Mouse (Mus musculus) adrenal gland, adult 2 months (tissue): ENCODE measurements around the gene Dbi. TPM values are rescaled to one million over a fixed set of nuclear protein-coding genes. Genes with fewer than 3 reads are reported as not detected.

ENCODE experiments used
- DNase-seq: peaks from one replicate; pipeline ENCODE4 v3.0.0; 2021
- polyA plus RNA-seq: library from polyadenylated mRNA; depleted of rRNA; stranded (reverse); fragments of >200 nt; gene quantifications from 2 replicates; pipeline ENCODE4 v1.2.3, GENCODE M21; 2012
- total RNA-seq, 2 experiments: library from RNA; stranded (reverse); gene quantifications; 2 replicates each; pipeline ENCODE4 v1.2.3; 2021

The Dbi gene
- total and polyA plus RNA-seq, 3 experiments = 375 to 1,389 (median 1,195) TPM

GRCm38 (mm10) chr1:120121930-120122530, 1.2 kb upstream of the Dbi start:
- no peak for DNase-seq

DNA sequence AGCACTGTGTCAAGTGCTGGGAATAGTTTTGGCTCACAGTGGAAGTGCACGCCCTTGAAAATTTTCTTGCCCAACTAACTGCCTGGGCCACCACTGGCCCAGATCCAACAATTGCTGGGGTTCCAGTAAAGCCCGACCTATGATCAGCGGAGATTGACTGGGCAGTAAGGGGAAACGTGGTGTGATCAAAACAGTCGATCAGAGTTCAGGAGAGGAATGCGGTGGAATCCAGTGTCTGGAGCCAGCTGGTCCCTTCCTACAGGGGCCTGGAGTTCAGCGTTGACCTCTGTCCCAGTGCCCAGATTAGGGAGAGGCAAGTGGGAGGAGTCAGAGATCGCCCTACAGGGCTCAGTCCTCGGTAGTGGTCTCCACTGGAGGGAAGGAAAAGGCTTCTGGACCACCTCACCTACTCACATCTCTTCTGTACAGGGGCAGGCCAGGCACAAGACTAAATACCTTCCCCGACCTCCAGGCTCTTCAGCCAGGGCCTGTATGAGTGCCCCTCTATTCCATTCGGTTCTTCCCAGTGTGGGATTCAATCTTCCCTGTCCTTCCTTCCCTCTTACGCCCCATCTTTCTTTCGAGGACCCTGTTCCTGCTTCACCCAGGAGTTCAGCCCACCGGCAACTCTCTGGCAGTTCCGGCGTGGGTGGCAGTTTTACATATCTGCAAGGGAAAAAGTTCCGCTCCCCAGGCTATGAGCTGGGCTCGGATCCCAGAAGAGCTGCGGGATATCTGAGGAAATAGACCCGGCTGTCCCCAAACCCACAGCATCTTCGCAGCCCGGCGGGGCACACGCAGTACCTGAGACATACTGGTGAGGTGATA, 523 bp downstream of the Dbi start:
- DNase-seq = peak; percentile 88

GRCm38 (mm10) chr1:120119389-120119788, 1.5 kb downstream of the Dbi start:
- no peak for DNase-seq

- DNase-seq = no peak
Observed at GRCm38 (mm10) chr1:120118854-120119253, 2.0 kb downstream of the Dbi start.

DNA sequence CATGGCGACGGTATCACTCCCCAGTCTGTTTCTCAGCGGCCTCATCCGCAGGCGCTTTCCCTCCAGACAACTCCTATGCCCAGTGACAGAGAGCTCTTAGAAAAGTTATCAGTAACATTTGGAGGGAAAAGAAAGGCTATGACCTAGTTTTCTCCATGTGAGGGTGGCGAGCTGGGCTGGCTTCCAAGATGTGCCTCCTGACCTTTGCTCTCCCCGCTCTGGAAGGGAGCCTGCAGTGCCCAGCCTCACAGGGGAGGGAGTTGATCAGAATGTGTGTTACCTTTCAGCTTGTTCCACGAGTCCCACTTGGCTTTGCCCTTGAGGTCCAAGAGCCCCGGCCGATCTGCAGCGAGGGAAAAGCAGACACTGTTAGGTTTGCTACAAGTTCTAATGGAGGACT, 4.8 kb downstream of the Dbi start:
- DNase-seq = peak; percentile 86

- DNase-seq = peak; percentile 84
Observed at GRCm38 (mm10) chr1:120115671-120116081, 5.2 kb downstream of the Dbi start.

DNA sequence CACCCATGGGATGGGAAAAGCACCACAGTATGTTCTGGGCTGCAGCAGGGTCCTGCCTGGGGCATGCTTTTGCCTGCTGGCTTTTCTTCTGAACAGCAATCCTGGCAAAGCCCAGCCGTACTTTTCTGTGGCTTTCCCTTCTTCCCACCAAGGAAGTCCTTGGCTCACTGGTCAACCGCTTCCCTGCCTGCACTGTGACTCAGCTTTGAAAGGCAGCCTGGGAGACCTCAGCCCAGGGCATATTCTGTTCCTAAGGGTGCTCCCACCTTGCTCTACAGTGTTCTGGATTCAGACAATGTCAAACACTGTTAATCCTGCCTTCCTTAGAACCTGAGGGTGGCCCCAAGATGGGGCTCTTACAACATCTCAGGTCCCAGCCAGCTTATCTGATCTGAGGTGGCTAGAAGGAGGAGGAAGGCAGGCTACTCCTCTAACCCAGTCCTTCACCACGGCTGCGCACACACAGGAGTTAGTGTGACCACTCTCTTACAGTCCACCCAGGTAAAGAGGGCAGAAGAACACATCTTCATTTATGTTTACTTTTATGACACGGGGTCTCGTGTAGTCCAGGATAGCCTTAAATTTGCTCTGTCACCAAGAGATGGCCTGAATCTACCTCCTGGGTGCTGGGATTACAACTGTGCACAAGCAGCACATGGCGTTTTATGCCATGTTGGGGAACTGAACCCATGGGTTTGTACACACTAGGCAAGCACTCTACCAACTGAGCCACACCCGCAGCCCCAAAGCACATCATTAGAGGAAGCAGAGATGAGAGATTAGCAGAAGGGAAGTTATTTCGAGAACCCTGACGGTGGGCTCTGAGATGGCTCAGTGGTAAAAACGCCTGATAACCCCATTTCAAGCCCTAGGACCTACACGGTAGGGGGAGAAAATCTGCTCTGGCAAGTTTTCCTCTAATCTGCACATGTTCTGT, 8.4 kb downstream of the Dbi start:
- DNase-seq = peak; percentile 36

GRCm38 (mm10) chr1:120111766-120112165, 9.1 kb downstream of the Dbi start:
- no peak for DNase-seq

GRCm38 (mm10) chr1:120109741-120110432, 11.0 kb downstream of the Dbi start:
- no peak for DNase-seq

- no peak for DNase-seq
Observed at GRCm38 (mm10) chr1:120105556-120105959, 15.3 kb downstream of the Dbi start.

DNA sequence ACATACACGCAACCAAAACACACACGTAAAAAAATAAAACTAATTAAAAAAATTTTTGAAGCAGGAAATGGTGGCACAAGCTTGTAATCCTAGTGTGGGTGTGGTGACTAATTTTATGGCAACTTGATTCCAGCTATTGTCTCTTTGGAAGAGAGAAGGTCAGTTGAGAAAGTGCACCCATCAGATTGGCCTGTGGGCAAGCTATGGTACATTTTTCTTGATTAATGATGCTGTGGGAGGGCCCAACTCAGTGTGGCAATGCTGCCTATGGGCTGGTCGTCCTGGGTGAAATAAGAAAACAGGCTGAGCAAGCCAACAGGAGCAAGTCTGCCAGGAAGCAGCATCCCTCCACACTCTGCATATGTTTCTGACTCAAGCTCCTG, 19.7 kb downstream of the Dbi start:
- no peak for DNase-seq

DNA sequence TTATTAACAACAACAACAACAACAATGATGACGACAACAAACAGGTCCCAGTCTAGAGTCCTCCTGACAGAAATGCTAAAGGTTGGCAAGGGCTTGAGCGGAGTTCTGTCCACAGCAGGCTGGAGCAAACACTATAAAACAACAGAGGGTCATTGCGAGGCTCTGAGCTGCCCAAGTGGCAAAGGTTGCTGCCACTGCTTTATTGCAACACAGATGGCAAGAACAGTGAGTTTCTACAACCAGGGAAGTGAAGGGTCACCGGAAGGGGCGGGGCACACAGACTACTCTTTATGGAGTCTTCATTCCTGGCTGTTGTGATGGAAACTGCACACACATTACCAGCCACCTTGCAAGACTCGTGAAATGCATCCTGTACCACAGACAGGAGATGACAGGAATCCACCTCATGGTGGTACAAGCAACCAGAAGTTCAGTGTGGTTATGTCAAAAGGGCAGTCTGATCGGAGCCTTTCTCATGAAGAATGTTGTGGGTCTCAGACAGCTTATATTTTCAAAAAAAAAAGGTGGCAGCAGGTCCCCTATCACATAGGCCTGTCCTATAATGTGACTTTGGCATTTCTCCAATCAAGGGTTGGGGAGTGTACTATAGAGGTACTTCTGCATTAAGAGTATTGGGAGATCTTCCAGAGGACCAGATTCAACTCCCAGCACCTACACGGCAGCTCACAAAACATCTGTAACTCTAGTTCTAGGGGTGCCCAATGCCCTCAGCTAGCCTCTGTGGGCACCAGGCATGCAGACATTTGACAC, 20.2 kb downstream of the Dbi start:
- DNase-seq = peak; percentile 38

DNA sequence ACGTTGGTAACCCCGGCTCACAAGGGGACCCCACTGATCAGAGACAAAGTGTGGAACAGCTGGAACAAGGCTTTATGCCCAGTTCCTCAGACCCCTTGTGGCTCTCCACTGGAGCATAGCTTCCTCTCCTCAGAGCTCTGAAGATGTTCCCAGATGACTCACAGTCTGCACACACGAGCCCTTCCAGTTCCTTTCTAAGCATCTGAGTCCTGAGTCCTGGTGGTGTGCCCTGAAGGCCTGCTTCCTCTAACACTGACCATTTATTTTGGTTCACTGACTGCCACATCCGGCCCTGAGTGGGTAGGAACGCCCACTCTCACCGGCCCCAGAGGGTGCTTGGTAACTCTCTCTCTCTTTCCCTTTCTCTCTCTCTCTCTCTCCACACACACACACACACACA, 21.4 kb downstream of the Dbi start:
- no peak for DNase-seq

DNA sequence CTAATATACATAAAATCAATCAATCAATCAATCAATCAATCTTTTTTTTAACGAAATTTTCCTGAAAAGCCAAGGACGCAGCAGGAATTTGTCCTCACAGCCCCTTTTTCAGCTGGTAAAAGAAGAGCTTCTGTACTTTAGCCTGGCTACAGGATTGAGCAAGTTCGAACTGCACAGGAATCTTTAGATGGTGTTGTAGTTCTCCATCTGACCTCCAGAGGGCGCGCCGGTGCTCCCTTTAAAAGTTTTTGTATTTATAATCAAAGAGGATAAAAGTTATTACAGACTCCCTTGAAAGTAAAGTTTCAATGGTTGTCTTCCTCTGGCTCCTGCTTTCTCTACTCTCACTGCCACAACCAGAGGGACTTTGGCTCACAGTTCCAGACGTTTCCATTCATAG, 22.6 kb downstream of the Dbi start:
- peak; percentile 68 for DNase-seq

DNA sequence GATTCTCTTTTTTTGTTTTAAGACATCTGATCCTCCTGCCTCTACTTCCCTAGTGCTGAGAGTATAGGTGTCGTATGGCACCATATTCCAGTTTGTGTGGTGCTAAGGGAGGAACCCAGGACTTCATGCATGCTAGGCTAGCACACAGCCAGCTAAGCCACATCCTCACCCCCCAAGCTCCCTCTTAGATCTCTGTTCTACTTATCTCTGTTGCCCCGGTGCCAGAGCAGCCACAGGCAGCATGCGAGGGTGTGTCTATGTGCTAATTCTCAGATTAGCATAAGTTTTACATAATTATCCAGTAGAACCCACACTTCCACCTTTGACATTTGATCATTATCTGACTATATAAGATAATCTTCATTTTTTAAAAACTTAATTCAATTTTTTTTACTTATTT, 26.0 kb downstream of the Dbi start:
- no peak for DNase-seq

GRCm38 (mm10) chr1:120093482-120094134, 27.3 kb downstream of the Dbi start:
- DNase-seq = peak; percentile 86

DNA sequence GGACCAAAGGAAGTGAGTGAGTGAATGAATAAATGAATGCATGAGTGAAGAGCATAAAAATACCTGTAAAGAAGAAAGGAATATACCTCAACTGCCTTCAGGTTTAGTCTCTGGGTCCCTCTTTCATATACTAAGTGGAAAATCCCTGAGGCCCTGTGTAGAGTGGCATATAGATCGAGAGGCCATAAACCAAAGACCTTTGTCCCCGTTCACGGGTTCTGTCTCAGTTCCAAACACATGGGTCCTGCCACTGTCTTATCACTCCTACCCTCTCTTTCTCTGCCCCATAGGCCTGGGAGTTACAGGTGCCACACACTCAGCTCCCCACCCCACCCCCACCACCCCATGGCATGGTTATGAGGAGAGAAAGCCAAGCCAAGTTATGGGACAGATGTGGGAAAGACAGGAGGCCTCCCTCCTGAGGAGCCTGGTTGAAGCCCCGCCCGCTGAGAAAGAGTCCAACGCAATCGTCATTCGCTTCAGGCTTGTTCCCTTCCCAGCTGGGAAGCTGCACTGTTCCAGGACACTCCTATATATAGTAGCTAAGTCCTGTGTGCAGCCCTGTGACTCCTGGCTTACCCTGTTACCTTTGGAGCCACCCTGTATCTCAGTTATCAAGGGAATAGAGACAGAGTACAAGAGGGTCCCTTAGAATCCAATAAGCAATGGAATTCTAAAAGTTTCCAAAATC, 29.9 kb downstream of the Dbi start:
- DNase-seq = no peak

- DNase-seq = no peak
Observed at GRCm38 (mm10) chr1:120089180-120089579, 31.7 kb downstream of the Dbi start.

DNA sequence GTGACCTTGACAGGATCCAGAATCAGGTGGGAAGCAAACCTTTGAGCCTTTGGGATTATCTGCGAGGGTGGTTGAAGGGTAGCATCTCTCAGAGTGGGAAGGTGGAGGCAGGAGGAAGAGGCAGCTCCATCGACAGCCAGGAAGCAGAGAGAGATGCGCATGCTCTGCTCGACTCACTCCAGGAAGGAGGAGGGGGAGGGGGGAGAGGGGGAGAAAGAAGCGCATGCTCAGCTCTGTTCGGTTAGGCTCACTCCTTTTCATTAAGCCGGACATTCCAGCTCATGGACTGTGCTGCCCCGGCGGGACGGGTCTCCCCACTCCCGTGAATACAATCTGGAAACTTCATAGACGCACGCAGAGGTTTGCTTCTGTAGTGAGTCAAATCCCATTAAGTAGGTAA, 34.2 kb downstream of the Dbi start:
- no peak for DNase-seq

DNA sequence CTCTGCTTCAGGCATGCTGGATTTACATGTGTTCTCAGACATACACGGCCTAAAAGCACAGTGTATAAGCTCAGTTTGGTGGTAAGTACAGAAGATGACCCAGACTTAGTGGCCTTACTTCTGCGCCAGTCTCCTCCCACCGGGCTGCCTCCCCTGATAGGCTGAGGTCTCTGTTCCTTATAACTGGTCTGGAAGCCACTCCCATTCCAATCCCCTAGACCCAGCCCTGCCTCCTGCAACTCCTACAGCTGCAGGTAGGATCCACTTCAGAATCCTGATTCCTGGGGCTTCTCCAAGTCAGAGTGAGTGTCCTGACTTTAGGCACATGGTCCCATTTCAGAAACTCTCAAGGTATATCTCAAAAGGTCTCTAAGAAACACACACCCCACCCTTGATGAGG, 35.2 kb downstream of the Dbi start:
- DNase-seq = no peak
